Mouse (Mus musculus) bone marrow macrophage, adult 2 months (primary cell): Measurements from ENCODE around the gene Fcer1g.

Source experiments
- CTCF ChIP-seq: IDR thresholded peaks from 2 replicates; pipeline ENCODE4 v1.5.1; 2012; ENCODE audit warnings: low read depth, mild to moderate bottlenecking, low read length, moderate library complexity
- POLR2A ChIP-seq: IDR thresholded peaks from 2 replicates; pipeline ENCODE4 v1.6.1; 2012; ENCODE audit warnings: mild to moderate bottlenecking, low read depth, low read length, borderline replicate concordance

DNA sequence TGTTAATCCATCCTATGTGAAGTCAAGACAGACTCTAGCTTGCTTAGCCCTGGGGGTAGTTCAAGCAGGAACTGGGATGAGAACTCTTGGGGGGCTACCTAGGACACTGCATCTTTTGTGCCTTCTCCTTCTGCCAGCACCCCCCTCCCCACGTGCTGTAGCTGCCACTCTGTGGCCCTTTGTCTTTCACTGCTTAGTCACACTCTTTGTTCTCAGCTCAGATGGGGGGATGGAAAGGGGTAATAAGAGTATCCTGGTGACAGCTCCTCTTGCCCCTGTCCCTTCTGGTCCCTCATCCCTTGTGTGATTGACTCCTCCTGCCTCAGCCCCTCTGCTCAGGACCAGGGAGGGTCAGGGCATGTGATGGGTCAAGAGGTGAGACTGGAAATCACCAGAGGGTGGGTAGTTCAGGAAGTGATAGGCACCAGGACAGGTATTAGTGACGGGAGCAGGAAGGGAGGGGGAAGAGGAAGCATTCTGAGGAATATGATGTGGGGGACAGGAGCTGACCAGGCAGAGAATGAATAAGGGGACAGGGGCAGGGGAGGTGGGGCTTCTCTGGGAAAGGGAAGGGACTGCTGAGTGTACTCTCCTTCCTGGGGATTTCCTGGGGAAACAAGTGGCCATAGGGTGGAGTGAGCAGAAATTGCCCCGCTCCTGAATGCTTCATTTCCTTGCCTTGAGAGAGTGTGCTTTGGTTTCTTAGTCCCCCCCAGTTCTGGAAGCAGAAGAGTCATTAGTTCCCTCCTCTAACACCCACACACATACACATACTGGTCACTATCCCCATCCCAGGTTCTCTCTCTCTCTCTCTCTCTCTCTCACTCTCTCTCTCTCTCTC lies 14.4 kb upstream of the Fcer1g start:
- no peak for TF ChIP-seq CTCF
- TF ChIP-seq POLR2A: no peak
